31 mouse cellular contexts compared by ENCODE assay signal in genomic region chr6:128280472-128281145, GRCm38 (mm10). TPM values are rescaled to one million over a fixed set of nuclear protein-coding genes. Genes with fewer than 3 reads are reported as not detected.
DNase-seq lines count a peak whose midpoint lies in the region; ATAC-seq and TF ChIP-seq lines count a peak whose summit lies in the region.
"Had no signal": no experiment of that assay in that cellular context is flagged by ENCODE, and none has a peak within 500 bp of the region (broad histone marks: within the 10 kb centered on the region; RNA-seq: fewer than 3 reads in every experiment).

No protein-coding gene starts in this region.

- no peak overlapping the region for H3K4me2 ChIP-seq in lung, embryonic 16.5 days (ENCODE audit: low read depth, low read length)
- no peak overlapping the region for H3K4me2 ChIP-seq in heart, embryonic 11.5 days
- H3K4me2 ChIP-seq: heart, embryonic 12.5 days; limb, embryonic 13.5 days; liver, embryonic 13.5 days; midbrain, embryonic 15.5 days; neural tube, embryonic 13.5 days had no signal

- H3K9ac ChIP-seq in lung, embryonic 16.5 days (ENCODE audit: low read length) = no peak overlapping the region
- peak overlapping the region; percentile 44; the same call in 1 of the 2 replicates for H3K9ac ChIP-seq in ES-E14 (ENCODE audit: insufficient read depth, low read depth, low read length, poor library complexity, severe bottlenecking)
- H3K9ac ChIP-seq in heart, embryonic 11.5 days (ENCODE audit: low read depth, low read length) = no peak overlapping the region
- H3K9ac ChIP-seq: heart, embryonic 12.5 days; limb, embryonic 13.5 days; liver, embryonic 13.5 days; midbrain, embryonic 15.5 days; neural tube, embryonic 13.5 days had no signal

- DNase-seq in lung, postnatal 10 days = no peak
- peak; percentile 66 for DNase-seq in ES-E14 (ENCODE audit: low read depth, low spot score)
- DNase-seq in yolk sac, embryonic 10.5 days (ENCODE audit: low spot score) = peak; percentile 69
- no peak for DNase-seq in gastrocnemius, adult 8-10 months (ENCODE audit: low spot score in 2 of 2)
- DNase-seq in layer of hippocampus, adult 2 months (ENCODE audit: low spot score in 2 of 2) = no peak
- DNase-seq: adrenal gland, postnatal 36 days; cerebellum, postnatal 10 days; gastrocnemius, postnatal 10 days; heart, adult 11 months; heart, postnatal 10 days; kidney, adult 18-20 months; kidney, postnatal 14 days; layer of hippocampus, postnatal 36 days; liver, embryonic 13.5 days; lung, adult 2 months; retina, postnatal 1 day; right cerebral cortex, postnatal 25 days; thymus, postnatal 14 days had no signal

- no peak overlapping the region for H3K4me3 ChIP-seq in lung, embryonic 16.5 days (ENCODE audit: low read length)
- peak overlapping the region; percentile 53 to 58 for H3K4me3 ChIP-seq in ES-E14 (ENCODE audit: insufficient read depth in 1 of 2, low read depth in 1 of 2, low read length in 2 of 2, poor library complexity in 1 of 2, severe bottlenecking in 1 of 2)
- H3K4me3 ChIP-seq in embryonic fibroblast, embryonic 13.5 days (ENCODE audit: insufficient read depth, low read length) = no peak overlapping the region
- no peak overlapping the region for H3K4me3 ChIP-seq in heart, embryonic 11.5 days (ENCODE audit: low read depth, low read length)
- H3K4me3 ChIP-seq in layer of hippocampus, adult 2 months = no peak overlapping the region
- H3K4me3 ChIP-seq: erythroblast, embryonic 14.5 days; heart, embryonic 12.5 days; hindbrain, embryonic 10.5 days; limb, embryonic 13.5 days; liver, embryonic 13.5 days; midbrain, embryonic 15.5 days; neural tube, embryonic 13.5 days had no signal

- TF ChIP-seq POLR2A in embryonic fibroblast, embryonic 13.5 days (IDR thresholded peaks at IDR 0.05; ENCODE audit: low read depth, low read length) = no peak

- H3K4me1 ChIP-seq in lung, embryonic 16.5 days (replicated peaks; ENCODE audit: control insufficient read depth, insufficient read depth, low read length) = peaks cover 15% of the 10 kb centered on the region
- H3K4me1 ChIP-seq in ES-E14 (ENCODE audit: control insufficient read depth in 2 of 2, insufficient read depth in 2 of 2, low read length in 2 of 2, poor library complexity in 1 of 2) = peaks cover 11 to 23% of the 10 kb centered on the region in 2 experiments
- peaks cover 25% of the 10 kb centered on the region for H3K4me1 ChIP-seq in embryonic fibroblast, embryonic 13.5 days (ENCODE audit: control insufficient read depth, insufficient read depth, low read length)
- H3K4me1 ChIP-seq in heart, embryonic 11.5 days (ENCODE audit: control insufficient read depth, insufficient read depth, low read length) = peaks cover 9% of the 10 kb centered on the region

- ATAC-seq in lung, embryonic 16.5 days (ENCODE audit: low read depth) = 0 out of 2 replicates have a peak, but pooled peaks have one; percentile 10
- ATAC-seq in heart, embryonic 11.5 days (replicated peaks; ENCODE audit: insufficient number of reproducible peaks, low FRiP score, low TSS enrichment) = no peak
- ATAC-seq: forebrain, embryonic 14.5 days; hindbrain, postnatal 0 days; midbrain, embryonic 15.5 days had no signal

- no peaks in the 10 kb centered on the region for H3K36me3 ChIP-seq in lung, embryonic 16.5 days (ENCODE audit: control insufficient read depth, insufficient read depth, low read length)
- no peaks in the 10 kb centered on the region for H3K36me3 ChIP-seq in ES-E14 (ENCODE audit: control insufficient read depth, insufficient read depth, low read length, poor library complexity, severe bottlenecking)
- H3K36me3 ChIP-seq in heart, embryonic 11.5 days (ENCODE audit: control insufficient read depth, insufficient read depth, low read length) = no peaks in the 10 kb centered on the region
- H3K36me3 ChIP-seq: heart, embryonic 12.5 days; hindbrain, embryonic 10.5 days; limb, embryonic 13.5 days; liver, embryonic 13.5 days; midbrain, embryonic 15.5 days; neural tube, embryonic 13.5 days had no signal

- in situ Hi-C loops in ES-E14 (cut with MboI; ENCODE audit: low sequenced_read_pairs in 2 of 2, unreplicated experiment in 2 of 2) = no loop called here

- TF ChIP-seq CTCF in embryonic fibroblast, embryonic 13.5 days (IDR thresholded peaks at IDR 0.05; ENCODE audit: borderline replicate concordance, insufficient read depth, low read length) = no peak
- TF ChIP-seq CTCF in layer of hippocampus, adult 2 months (conservative IDR thresholded peaks at IDR 0.05) = no peak

- no peaks in the 10 kb centered on the region for H3K27me3 ChIP-seq in lung, embryonic 16.5 days (ENCODE audit: control insufficient read depth, insufficient read depth, low read depth, low read length)
- no peaks in the 10 kb centered on the region for H3K27me3 ChIP-seq in heart, embryonic 11.5 days (ENCODE audit: control insufficient read depth, insufficient read depth, low read length)
- H3K27me3 ChIP-seq: heart, embryonic 12.5 days; limb, embryonic 13.5 days; liver, embryonic 13.5 days; midbrain, embryonic 15.5 days had no signal

- 34% methylated on average over 14 of the region's 14 CpGs for WGBS in lung, embryonic 16.5 days
- WGBS in heart, embryonic 11.5 days (ENCODE audit: insufficient replicate concordance) = 49% methylated on average over 14 of the region's 14 CpGs

- no peak overlapping the region for H3K27ac ChIP-seq in lung, embryonic 16.5 days (ENCODE audit: low read length)
- peak overlapping the region; percentile 85 for H3K27ac ChIP-seq in ES-E14 (ENCODE audit: insufficient read depth, low read depth, low read length, poor library complexity, severe bottlenecking)
- H3K27ac ChIP-seq in embryonic fibroblast, embryonic 13.5 days (ENCODE audit: insufficient read depth, low read length) = 0 out of 2 replicates have a peak overlapping the region, but pooled peaks have one; percentile 10
- no peak overlapping the region for H3K27ac ChIP-seq in heart, embryonic 11.5 days (ENCODE audit: low read depth, low read length)
- H3K27ac ChIP-seq in layer of hippocampus, adult 2 months = no peak overlapping the region
- H3K27ac ChIP-seq: hindbrain, embryonic 10.5 days; hindbrain, postnatal 0 days; limb, embryonic 13.5 days; liver, embryonic 13.5 days; macrophage; midbrain, embryonic 15.5 days; neural tube, embryonic 13.5 days had no signal

- no peaks in the 10 kb centered on the region for H3K9me3 ChIP-seq in lung, embryonic 16.5 days (ENCODE audit: control insufficient read depth, low read length)
- no peaks in the 10 kb centered on the region for H3K9me3 ChIP-seq in ES-E14 (ENCODE audit: control insufficient read depth, insufficient read depth, low read depth, low read length)
- H3K9me3 ChIP-seq in heart, embryonic 11.5 days (replicated peaks; ENCODE audit: control insufficient read depth, low read length) = no peaks in the 10 kb centered on the region
- H3K9me3 ChIP-seq: heart, embryonic 12.5 days; hindbrain, embryonic 10.5 days; limb, embryonic 13.5 days; liver, embryonic 13.5 days; midbrain, embryonic 15.5 days; neural tube, embryonic 13.5 days had no signal

TF ChIP-seq in ES-E14, 5 proteins besides CTCF, POLR2A, EP300 and RAD21:
- TF ChIP-seq CHD2 (IDR thresholded peaks at IDR 0.05; ENCODE audit: low read depth, low read length) (no peak), MAFK (IDR thresholded peaks at IDR 0.05; ENCODE audit: insufficient read depth, low read depth, low read length) (no peak), ZC3H11A (IDR thresholded peaks at IDR 0.05; ENCODE audit: borderline replicate concordance, low read depth, low read length) (no peak), ZNF384 (IDR thresholded peaks at IDR 0.05; ENCODE audit: low read depth, low read length) (no peak), HCFC1 (IDR thresholded peaks at IDR 0.05; ENCODE audit: borderline replicate concordance, insufficient read depth, low read length) (no peak)

RNA-seq across cellular contexts. Expression of gene Tead4, which starts 20.0 kb away (rescaled TPM):
- polyA plus RNA-seq in lung, embryonic 16.5 days (2015; fragmentation: Nextera tagmentation; extraction: Ambion mirVana) = 5.5 and 5.9 TPM in 2 replicates
- total RNA-seq in ES-E14 (2012; rRNA removed) = 5.6 and 6.8 TPM in 2 replicates
- 3.0 and 4.2 TPM in 2 replicates for polyA plus RNA-seq in embryonic fibroblast, embryonic 13.5 days (2011; ENCODE audit: insufficient read length, low read depth, missing spikeins)
- polyA plus RNA-seq in heart, embryonic 11.5 days (2014; fragmentation: Nextera tagmentation; extraction: Ambion mirVana) = 2.3 and 4.1 TPM in 2 replicates
- 1 to 10 TPM; 6.0 to 8.1 (median 7.5) TPM for total RNA-seq in gastrocnemius, adult 8-10 months (2022)
- total RNA-seq in layer of hippocampus, adult 2 months (2021) = under 1 TPM; 0.86 to 0.87 TPM
- total RNA-seq: MEL had no signal
- polyA plus RNA-seq: erythroblast, embryonic 14.5 days; macrophage had no signal

Comparison
In these comparisons a context has a peak if more than half of its experiments do, and no peak if none do; other contexts are left out.
1. H3K27ac ChIP-seq: peak in ES-E14 (single experiment) and embryonic fibroblast, embryonic 13.5 days (single experiment); none in lung, embryonic 16.5 days (single experiment), heart, embryonic 11.5 days (single experiment) and layer of hippocampus, adult 2 months (single experiment).
2. H3K4me3 ChIP-seq: peak in ES-E14 (2 of 2); none in lung, embryonic 16.5 days (single experiment), embryonic fibroblast, embryonic 13.5 days (single experiment), heart, embryonic 11.5 days (single experiment) and layer of hippocampus, adult 2 months (single experiment).
3. DNase-seq: peak in ES-E14 (single experiment) and yolk sac, embryonic 10.5 days (single experiment); none in lung, postnatal 10 days (single experiment), gastrocnemius, adult 8-10 months (0 of 2) and layer of hippocampus, adult 2 months (0 of 2).